Mouse (Mus musculus): ENCODE data around the gene Flt1. TPM values are rescaled to one million over a fixed set of nuclear protein-coding genes. Genes with fewer than 3 reads are reported as not detected.

Gene Flt1
- total and polyA plus RNA-seq, 2 experiments from 2014 or later: 10.0 to 17.7 TPM

GRCm38 (mm10) chr5:147527006-147527405 is 198.8 kb downstream of the Flt1 start:
- Histone ChIP-seq H3K27ac (no peak overlapping the region), H3K4me1 (ENCODE audit: insufficient read depth, low read length) (no peaks in the 10 kb centered on the region), H3K4me2 (ENCODE audit: low read depth, low read length) (no peak overlapping the region), H3K36me3 (ENCODE audit: insufficient read depth, low read length) (no peaks in the 10 kb centered on the region), H3K4me3 (ENCODE audit: low read length) (no peak overlapping the region), H3K27me3 (ENCODE audit: insufficient read depth, low read length) (no peaks in the 10 kb centered on the region), H3K9me3 (ENCODE audit: low read length) (no peaks in the 10 kb centered on the region), H3K9ac (replicated peaks; ENCODE audit: low read length) (no peak overlapping the region)
- no peak for TF ChIP-seq CTCF (IDR thresholded peaks at IDR 0.05; ENCODE audit: low read depth)
- WGBS: 94% methylated on average over 6 of the region's 6 CpGs
- ATAC-seq (no peak), DNase-seq (ENCODE audit: low spot score) (no peak)

Other genes starting within 250 kb of the Flt1 start
- gene Pomp, start 134.4 kb upstream of the Flt1 start, total RNA-seq (2014; rRNA removed): 74.2 and 124 TPM in 2 replicates
- gene Pomp, start 134.4 kb upstream of the Flt1 start, polyA plus RNA-seq (2015; fragmentation: Nextera tagmentation; extraction: Ambion mirVana): 526 and 544 TPM in 2 replicates
- gene Slc46a3, start 168.8 kb upstream of the Flt1 start, total RNA-seq (2014; rRNA removed): 6.2 and 6.5 TPM in 2 replicates
- 6.1 and 6.4 TPM in 2 replicates for gene Slc46a3, start 168.8 kb upstream of the Flt1 start, polyA plus RNA-seq (2015; fragmentation: Nextera tagmentation; extraction: Ambion mirVana)
- gene Mtus2, start 231.3 kb upstream of the Flt1 start, total RNA-seq (2014; rRNA removed): 40.4 and 50.2 TPM in 2 replicates
- 31.3 and 33.6 TPM in 2 replicates for gene Mtus2, start 231.3 kb upstream of the Flt1 start, polyA plus RNA-seq (2015; fragmentation: Nextera tagmentation; extraction: Ambion mirVana)

Data from hindbrain, postnatal 0 days (tissue).